Mouse (Mus musculus) midbrain, embryonic 10.5 days (tissue): Measurements from ENCODE around the gene Plppr3. TPM values are rescaled to one million over a fixed set of nuclear protein-coding genes. Genes with fewer than 3 reads are reported as not detected.

ENCODE experiments used
- DNase-seq: peaks from one replicate; pipeline ENCODE4 v3.0.0-alpha.2; 2017; ENCODE audit warnings: low spot score
- H3K27ac ChIP-seq: fragments of 300-500 bp; sonication (generic); replicated peaks from 2 replicates; pipeline ENCODE4 v1.5.1; 2016; ENCODE audit warnings: mild to moderate bottlenecking
- H3K27me3 ChIP-seq: fragments of 300-500 bp; sonication (generic); 2 replicates; pipeline ENCODE4 v1.6.1; 2016; ENCODE audit warnings: low read depth, mild to moderate bottlenecking; ENCODE audit not compliant: poor library complexity, severe bottlenecking
- H3K36me3 ChIP-seq: fragments of 300-500 bp; sonication (generic); 2 replicates; pipeline ENCODE4 v1.6.1; 2016; ENCODE audit warnings: mild to moderate bottlenecking, moderate library complexity
- H3K4me1 ChIP-seq: fragments of 300-500 bp; sonication (generic); 2 replicates; pipeline ENCODE4 v1.6.1; 2016
- H3K4me3 ChIP-seq: fragments of 300-500 bp; sonication (generic); 2 replicates; pipeline ENCODE4 v1.5.1; 2016; ENCODE audit warnings: mild to moderate bottlenecking, moderate library complexity
- H3K9me3 ChIP-seq: fragments of 300-500 bp; sonication (generic); replicated peaks from 2 replicates; pipeline ENCODE4 v1.6.1; 2016; ENCODE audit warnings: mild to moderate bottlenecking
- WGBS: fragments of 180-500 bp; shearing (Covaris S2); methylation state at CpG from one replicate; pipeline ENCODE4 v1.1.7; 2016; 5-methylcytosine and 5-hydroxymethylcytosine counted together
- polyA plus RNA-seq: library from polyadenylated mRNA; unstranded; fragments of >200 nt; fragmentation: Nextera tagmentation; extraction: Ambion mirVana; gene quantifications from 2 replicates; pipeline ENCODE4 v1.2.1, GENCODE M21; 2016

Gene Plppr3
- polyA plus RNA-seq, 1 experiment from 2014 or later: 110 TPM

- Histone ChIP-seq H3K4me3 (peak overlapping the region; percentile 20; the same call in 1 of the 2 replicates), H3K4me1 (peaks cover 62% of the 10 kb centered on the region), H3K27me3 (peaks cover 25% of the 10 kb centered on the region), H3K27ac (no peak overlapping the region), H3K36me3 (peaks cover 31% of the 10 kb centered on the region), H3K9me3 (no peaks in the 10 kb centered on the region)
- WGBS: 65% methylated on average over 11 of the region's 11 CpGs
- no peak for DNase-seq
Measured at GRCm38 (mm10) chr10:79914131-79914947, 39.9 kb upstream of the Plppr3 start.

DNA sequence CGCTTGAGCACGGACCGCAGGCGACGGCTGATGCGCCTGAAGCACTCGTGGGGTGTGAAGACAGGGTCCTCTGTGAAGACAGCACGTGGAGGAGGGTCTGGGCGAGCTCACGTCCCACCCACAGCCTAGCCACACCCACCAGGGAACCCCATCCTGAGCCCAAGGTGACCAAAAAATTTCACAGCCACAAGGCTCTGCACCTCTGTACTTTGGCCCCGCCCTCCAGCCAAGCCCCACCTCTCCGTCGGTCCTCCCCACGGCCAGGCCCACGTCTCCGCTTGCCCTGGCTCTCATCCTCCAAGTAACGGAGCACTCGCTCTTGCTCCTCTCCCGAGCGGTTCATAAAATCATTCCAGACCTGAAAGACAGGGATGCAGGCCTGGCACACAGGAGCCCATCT, 38.0 kb upstream of the Plppr3 start:
- no peak for DNase-seq
- Histone ChIP-seq H3K4me1 (peaks cover 57% of the 10 kb centered on the region), H3K27ac (no peak overlapping the region), H3K27me3 (peaks cover 6% of the 10 kb centered on the region), H3K9me3 (no peaks in the 10 kb centered on the region), H3K4me3 (no peak overlapping the region), H3K36me3 (peaks cover 32% of the 10 kb centered on the region)
- 64% methylated on average over 20 of the region's 20 CpGs for WGBS

GRCm38 (mm10) chr10:79910556-79910955, 36.1 kb upstream of the Plppr3 start, which contains the start of gene Gm26602:
TSS of gene Gm26602 (plus strand) at chr10:79910856.
- H3K27ac ChIP-seq: peak within 1 kb of the TSS; percentile 100; the same call in 1 of the 2 replicates
- no peak for DNase-seq
- WGBS: 100% methylated on average over 4 of the region's 4 CpGs

GRCm38 (mm10) chr10:79909092-79909922, 34.9 kb upstream of the Plppr3 start:
- DNase-seq: peak; percentile 57
- Histone ChIP-seq H3K27me3 (peaks cover 14% of the 10 kb centered on the region), H3K27ac (peak overlapping the region; percentile 100), H3K36me3 (peaks cover 62% of the 10 kb centered on the region), H3K4me1 (peaks cover 31% of the 10 kb centered on the region), H3K9me3 (no peaks in the 10 kb centered on the region), H3K4me3 (peak overlapping the region; percentile 83)
- WGBS: 25% methylated on average over 14 of the region's 14 CpGs

More at GRCm38 (mm10) chr10:79910556-79910955, 36.1 kb upstream of the Plppr3 start, which contains the start of gene Gm26602:
- Histone ChIP-seq H3K27me3 (peaks cover 9% of the 10 kb centered on the region), H3K9me3 (no peaks in the 10 kb centered on the region), H3K4me1 (peaks cover 44% of the 10 kb centered on the region), H3K4me3 (no peak within 1 kb of the TSS), H3K36me3 (peaks cover 49% of the 10 kb centered on the region)

DNA sequence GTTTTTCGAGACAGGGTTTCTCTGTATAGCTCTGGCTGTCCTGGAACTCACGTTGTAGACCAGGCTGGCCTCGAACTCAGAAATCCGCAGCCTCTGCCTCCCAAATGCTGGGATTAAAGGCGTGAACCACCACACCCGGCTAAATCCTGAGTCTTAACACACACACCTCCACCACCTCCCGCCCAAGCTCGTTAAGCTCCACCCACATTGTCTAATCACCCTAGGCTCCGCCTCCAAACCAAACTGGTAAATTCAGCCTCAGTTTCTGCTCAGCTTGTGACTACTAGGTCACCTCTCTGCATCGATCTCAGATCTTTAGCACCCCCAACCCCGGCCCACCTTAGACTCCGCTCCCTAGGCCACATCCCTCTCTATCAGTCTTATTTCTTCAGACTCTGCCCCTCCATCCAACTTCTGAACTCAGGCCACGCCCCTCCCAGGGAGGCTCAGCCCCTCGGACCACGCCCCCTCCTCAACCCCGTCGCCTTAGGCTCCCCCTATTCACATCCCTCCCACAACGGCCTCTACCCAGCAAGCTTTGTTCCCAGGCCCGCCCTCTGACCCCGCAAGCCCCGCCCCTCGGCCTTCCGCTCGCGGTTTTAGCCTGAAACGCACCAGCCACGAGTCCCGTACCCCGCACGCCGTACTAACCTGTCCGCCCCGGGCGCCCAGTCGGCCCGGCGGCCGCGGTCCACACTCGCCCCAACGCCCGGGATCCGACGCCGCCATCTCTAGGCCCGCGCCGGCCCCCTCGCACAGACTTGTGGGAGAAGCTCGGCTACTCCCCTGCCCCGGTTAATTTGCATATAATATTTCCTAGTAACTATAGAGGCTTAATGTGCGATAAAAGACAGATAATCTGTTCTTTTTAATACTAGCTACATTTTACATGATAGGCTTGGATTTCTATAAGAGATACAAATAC, 34.0 kb upstream of the Plppr3 start, which contains the start of gene Med16:
Gene Med16, minus strand, starts transcription at position 757 of the 925 bp plus-strand sequence.
- peak within 1 kb of the TSS; percentile 100 for H3K27ac ChIP-seq
- peak within 1 kb of the TSS; percentile 83 for H3K4me3 ChIP-seq
- H3K4me1 ChIP-seq: peaks cover 24% of the 10 kb centered on the region
- 2% methylated on average over 52 of the region's 52 CpGs for WGBS
- DNase-seq: peak; percentile 98
- H3K9me3 ChIP-seq: no peaks in the 10 kb centered on the region
- H3K27me3 ChIP-seq: peaks cover 23% of the 10 kb centered on the region
- H3K36me3 ChIP-seq: peaks cover 70% of the 10 kb centered on the region

GRCm38 (mm10) chr10:79907415-79907814, 33.0 kb upstream of the Plppr3 start:
- Histone ChIP-seq H3K4me3 (peak overlapping the region; percentile 83; the same call in 1 of the 2 replicates), H3K36me3 (peaks cover 71% of the 10 kb centered on the region), H3K4me1 (peaks cover 27% of the 10 kb centered on the region), H3K9me3 (no peaks in the 10 kb centered on the region), H3K27me3 (peaks cover 33% of the 10 kb centered on the region), H3K27ac (0 out of 2 replicates have a peak overlapping the region, but pooled peaks have one; percentile 100)
- 96% methylated on average over 10 of the region's 10 CpGs for WGBS
- DNase-seq: no peak

GRCm38 (mm10) chr10:79906712-79907111, 32.3 kb upstream of the Plppr3 start:
- DNase-seq: no peak
- Histone ChIP-seq H3K9me3 (no peaks in the 10 kb centered on the region), H3K27me3 (peaks cover 39% of the 10 kb centered on the region), H3K4me3 (no peak overlapping the region), H3K4me1 (peaks cover 32% of the 10 kb centered on the region), H3K27ac (no peak overlapping the region), H3K36me3 (peaks cover 70% of the 10 kb centered on the region)
- 91% methylated on average over 9 of the region's 9 CpGs for WGBS

- H3K36me3 ChIP-seq: peaks cover 86% of the 10 kb centered on the region
- 13% methylated on average over 2 of the region's 2 CpGs for WGBS
Measured at GRCm38 (mm10) chr10:79900951-79901410, 26.5 kb upstream of the Plppr3 start.

DNA sequence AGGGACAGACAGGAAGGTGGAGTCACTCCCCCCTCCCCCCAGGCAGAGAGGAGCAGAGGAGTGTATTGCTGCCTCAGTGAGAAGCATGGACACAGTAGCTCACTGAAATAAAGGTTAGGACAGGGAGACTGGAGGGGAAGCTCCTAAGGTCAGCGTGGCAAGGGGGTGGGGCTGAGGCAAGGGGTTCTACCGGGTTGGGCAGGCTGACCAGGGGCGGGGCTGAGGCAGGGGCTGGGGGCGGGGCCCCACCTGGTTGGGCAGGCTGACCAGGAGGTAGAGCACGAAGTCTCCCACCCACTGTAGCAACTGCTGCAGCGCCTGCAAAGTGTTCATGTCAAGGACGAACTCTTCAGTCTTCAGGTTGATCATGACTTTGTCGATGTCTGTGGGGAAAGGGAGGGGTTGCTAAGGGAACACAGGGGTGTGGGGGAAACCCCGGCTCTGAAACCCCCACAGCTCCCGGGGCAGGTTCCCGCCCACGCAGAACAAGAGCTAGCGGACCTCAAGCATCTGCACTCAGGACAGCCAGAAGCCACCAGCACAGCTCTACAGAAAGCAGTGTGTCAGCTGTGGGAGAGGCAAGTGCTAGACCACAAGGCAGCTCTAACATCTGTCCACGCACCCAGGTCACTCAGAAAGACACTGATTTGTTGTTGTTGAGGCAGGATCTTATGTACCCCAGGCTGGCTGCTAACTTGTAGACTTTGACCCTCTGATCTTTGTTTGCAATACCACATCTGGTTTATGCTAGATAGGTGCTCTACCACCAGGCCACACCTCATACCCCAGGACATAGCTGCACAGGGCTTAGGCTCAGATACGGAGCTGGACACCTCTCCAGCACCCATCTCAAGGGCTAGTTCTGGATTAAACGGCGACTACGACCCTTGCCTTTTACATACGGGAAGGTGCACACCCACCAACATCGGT, 23.1 kb upstream of the Plppr3 start:
- Histone ChIP-seq H3K36me3 (peaks cover 74% of the 10 kb centered on the region), H3K27ac (no peak overlapping the region), H3K4me1 (peaks cover 32% of the 10 kb centered on the region), H3K9me3 (no peaks in the 10 kb centered on the region), H3K4me3 (no peak overlapping the region), H3K27me3 (peaks cover 69% of the 10 kb centered on the region)
- no peak for DNase-seq
- 54% methylated on average over 20 of the region's 20 CpGs for WGBS

More at GRCm38 (mm10) chr10:79900951-79901410, 26.5 kb upstream of the Plppr3 start:
- DNase-seq: peak; percentile 51
- Histone ChIP-seq H3K27ac (no peak overlapping the region), H3K9me3 (no peaks in the 10 kb centered on the region), H3K4me1 (peaks cover 33% of the 10 kb centered on the region), H3K4me3 (no peak overlapping the region), H3K27me3 (peaks cover 82% of the 10 kb centered on the region)

DNA sequence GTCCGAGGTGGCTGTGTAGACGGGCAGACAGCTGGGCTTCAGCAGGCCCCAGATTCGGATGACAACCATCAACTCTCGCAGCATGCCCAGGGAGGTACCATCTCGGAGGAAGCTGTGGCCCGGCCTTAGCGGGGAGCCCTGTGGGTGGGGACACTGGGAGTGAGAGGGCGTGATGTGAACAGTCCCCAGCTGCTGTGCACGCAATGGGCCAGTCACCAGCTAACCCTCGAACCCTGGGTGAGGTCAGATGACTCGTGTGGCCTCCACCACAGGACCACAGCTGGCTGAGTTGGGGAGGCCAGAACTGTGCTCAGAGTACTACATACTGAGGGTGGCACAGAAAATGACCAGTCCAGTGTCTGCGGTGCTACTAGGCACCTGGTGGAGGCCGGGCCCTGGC, 22.4 kb upstream of the Plppr3 start:
- Histone ChIP-seq H3K4me1 (peaks cover 26% of the 10 kb centered on the region), H3K27ac (no peak overlapping the region), H3K36me3 (peaks cover 68% of the 10 kb centered on the region), H3K27me3 (peaks cover 62% of the 10 kb centered on the region), H3K4me3 (no peak overlapping the region), H3K9me3 (no peaks in the 10 kb centered on the region)
- WGBS: 92% methylated on average over 13 of the region's 13 CpGs
- DNase-seq: no peak

DNA sequence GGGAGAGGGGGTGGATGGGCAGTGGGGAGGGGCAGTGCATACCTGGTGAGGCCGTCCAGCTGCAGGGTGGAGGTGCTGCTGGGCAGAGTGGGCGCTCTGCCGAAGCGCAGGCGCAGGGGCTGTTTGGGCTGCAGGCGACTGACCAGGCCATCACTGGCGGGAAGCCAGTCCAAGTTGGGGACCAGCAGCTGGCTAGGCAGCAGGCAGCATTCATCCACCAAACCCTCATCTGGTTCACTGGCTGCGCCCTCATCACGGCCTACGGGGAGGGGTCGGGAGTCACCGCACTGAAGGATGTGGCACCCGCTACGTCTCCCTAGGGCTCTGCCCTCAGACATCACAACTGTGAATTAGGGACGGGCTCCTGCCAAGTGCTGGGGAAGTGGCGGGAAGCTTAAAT, 21.9 kb upstream of the Plppr3 start:
- Histone ChIP-seq H3K36me3 (peaks cover 62% of the 10 kb centered on the region), H3K27ac (no peak overlapping the region), H3K4me1 (peaks cover 21% of the 10 kb centered on the region), H3K9me3 (no peaks in the 10 kb centered on the region), H3K4me3 (no peak overlapping the region), H3K27me3 (peaks cover 60% of the 10 kb centered on the region)
- 95% methylated on average over 16 of the region's 16 CpGs for WGBS
- DNase-seq: no peak
